Mouse (Mus musculus): ENCODE results near the gene Slc17a9. TPM values are rescaled to one million over a fixed set of nuclear protein-coding genes. Genes with fewer than 3 reads are reported as not detected.

Gene Slc17a9
- total RNA-seq (2023) = 10 to 100 TPM; 30.9 to 32.8 TPM

GRCm38 (mm10) chr2:180724585-180725413 lies at the start of gene Slc17a9:
TSS of gene Slc17a9 (plus strand) at chr2:180725263.

GRCm38 (mm10) chr2:180709923-180710272 lies 15.2 kb upstream of the Slc17a9 start, which contains the start of the genes Dido1 and Gid8:
TSS of gene Dido1 (minus strand) at chr2:180709999.
TSS of gene Gid8 (plus strand) at chr2:180710117.

GRCm38 (mm10) chr2:180776793-180777192 lies 51.7 kb downstream of the Slc17a9 start, which contains the start of gene Bhlhe23:
TSS of gene Bhlhe23 (minus strand) at chr2:180776900.

Other genes starting within 250 kb of the Slc17a9 start
- not detected for gene Ntsr1, start 225.3 kb upstream of the Slc17a9 start, total RNA-seq (2023)
- 10 to 100 TPM; 54.9 to 60.0 TPM for gene Mrgbp, start 144.0 kb upstream of the Slc17a9 start, total RNA-seq (2023)
- gene Ogfr, start 136.0 kb upstream of the Slc17a9 start, total RNA-seq (2023) = 10 to 100 TPM; 83.0 to 100.0 TPM
- gene Col9a3, start 127.5 kb upstream of the Slc17a9 start, total RNA-seq (2023) = 1 to 10 TPM; 1.4 to 3.8 TPM
- not detected for gene Tcfl5, start 82.6 kb upstream of the Slc17a9 start, total RNA-seq (2023)
- gene Dido1, start 15.3 kb upstream of the Slc17a9 start, total RNA-seq (2023) = 100 to 1,000 TPM; 103 to 118 TPM
- 10 to 100 TPM; 54.4 to 57.1 TPM for gene Gid8, start 15.1 kb upstream of the Slc17a9 start, total RNA-seq (2023)
- gene Bhlhe23, start 51.6 kb downstream of the Slc17a9 start, total RNA-seq (2023) = not detected
- 10 to 100 TPM; 79.9 to 95.6 TPM for gene Ythdf1, start 195.7 kb downstream of the Slc17a9 start, total RNA-seq (2023)
- gene Birc7, start 203.8 kb downstream of the Slc17a9 start, total RNA-seq (2023) = not detected
- not detected for gene Nkain4, start 229.4 kb downstream of the Slc17a9 start, total RNA-seq (2023)
- gene Arfgap1, start 242.0 kb downstream of the Slc17a9 start, total RNA-seq (2023) = 10 to 100 TPM; 75.3 to 81.5 TPM